Mouse (Mus musculus): ENCODE results near the gene 1700012A03Rik. TPM values are rescaled to one million over a fixed set of nuclear protein-coding genes. Genes with fewer than 3 reads are reported as not detected.

Gene 1700012A03Rik
- not detected in 2 replicates for total RNA-seq (2017)

DNA sequence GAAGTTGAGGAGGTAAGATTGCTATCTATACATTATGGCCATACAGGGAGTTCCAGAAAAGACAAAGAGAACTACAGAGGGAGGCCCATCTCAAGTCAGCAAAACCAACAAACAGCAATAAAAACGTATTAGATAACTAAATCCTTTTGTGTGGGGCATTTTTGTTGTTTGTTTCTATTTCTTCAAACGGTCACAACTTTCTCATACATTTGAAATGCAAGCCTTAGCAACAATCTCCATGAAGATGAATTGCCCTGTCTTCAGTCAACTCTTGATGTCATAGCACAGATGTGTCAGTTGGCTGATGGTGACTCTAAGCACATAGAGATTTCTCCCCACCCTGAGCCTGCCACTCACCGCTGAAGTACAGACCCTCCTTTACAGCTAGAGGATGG is at the start of gene 1700012A03Rik:
Gene 1700012A03Rik, plus strand, starts transcription at position 296 of the 395 bp plus-strand sequence.
- no peak for ATAC-seq (ENCODE audit: extremely low read depth, insufficient number of reproducible peaks, low FRiP score, poor library complexity, severe bottlenecking)

DNA sequence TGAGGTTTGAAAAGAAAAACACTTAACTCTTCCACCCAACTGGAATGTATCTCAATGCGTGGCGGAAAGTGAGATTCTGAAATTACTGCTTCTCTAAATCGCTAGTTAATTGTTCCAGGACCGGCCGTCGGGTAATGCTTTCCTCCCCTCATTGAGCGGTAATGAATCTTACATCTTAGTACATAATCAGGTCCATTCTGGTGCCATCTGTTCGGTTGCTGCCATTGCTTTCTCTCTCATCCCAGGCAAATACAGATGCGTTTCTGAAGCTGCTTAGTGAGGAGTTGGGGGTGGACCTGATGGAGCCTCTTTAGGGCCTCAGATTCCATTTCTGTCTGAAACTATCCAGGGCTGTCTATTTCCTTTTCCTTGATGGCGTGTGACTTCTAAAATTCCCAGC is 45.8 kb upstream of the 1700012A03Rik start:
- no peak for ATAC-seq (ENCODE audit: extremely low read depth, insufficient number of reproducible peaks, low FRiP score, poor library complexity, severe bottlenecking)

DNA sequence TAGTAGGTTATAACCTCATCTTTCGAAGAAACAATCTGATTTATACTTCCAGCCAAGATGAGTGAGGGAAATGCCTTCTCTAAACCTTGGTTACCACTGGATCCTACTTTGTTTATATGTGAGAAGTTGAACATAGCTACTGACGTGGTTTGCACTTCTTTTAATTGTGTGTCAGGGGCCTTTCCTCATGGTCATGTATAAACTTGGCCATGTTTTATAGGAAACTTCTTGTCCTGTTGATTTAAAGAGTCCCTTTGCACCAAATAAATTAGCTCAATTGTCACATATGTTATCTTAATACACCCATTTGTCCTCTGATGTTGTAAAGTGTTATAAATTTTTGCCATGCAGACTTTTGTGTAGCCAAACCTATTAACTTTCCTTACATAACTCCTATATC is 44.1 kb upstream of the 1700012A03Rik start:
- no peak for ATAC-seq (ENCODE audit: extremely low read depth, insufficient number of reproducible peaks, low FRiP score, poor library complexity, severe bottlenecking)

DNA sequence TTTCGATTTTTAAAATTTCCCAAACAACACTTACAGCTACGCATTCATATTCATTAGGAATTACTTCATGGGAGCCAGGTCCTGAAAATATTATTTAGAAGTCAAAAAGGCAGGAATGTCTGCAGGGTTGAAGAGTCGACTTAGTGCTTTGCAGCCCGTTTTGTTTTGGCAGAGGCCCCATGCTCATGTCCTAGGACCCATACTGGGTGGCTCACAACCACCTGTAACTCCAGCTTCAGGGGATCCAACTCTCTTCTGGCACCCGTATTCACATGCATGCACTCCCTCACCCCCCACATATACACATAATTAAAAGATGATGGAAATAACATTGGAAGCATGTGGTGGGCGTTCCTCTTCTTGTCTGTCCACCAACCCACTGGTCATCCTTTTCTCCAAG is 43.7 kb upstream of the 1700012A03Rik start:
- no peak for ATAC-seq (ENCODE audit: extremely low read depth, insufficient number of reproducible peaks, low FRiP score, poor library complexity, severe bottlenecking)

DNA sequence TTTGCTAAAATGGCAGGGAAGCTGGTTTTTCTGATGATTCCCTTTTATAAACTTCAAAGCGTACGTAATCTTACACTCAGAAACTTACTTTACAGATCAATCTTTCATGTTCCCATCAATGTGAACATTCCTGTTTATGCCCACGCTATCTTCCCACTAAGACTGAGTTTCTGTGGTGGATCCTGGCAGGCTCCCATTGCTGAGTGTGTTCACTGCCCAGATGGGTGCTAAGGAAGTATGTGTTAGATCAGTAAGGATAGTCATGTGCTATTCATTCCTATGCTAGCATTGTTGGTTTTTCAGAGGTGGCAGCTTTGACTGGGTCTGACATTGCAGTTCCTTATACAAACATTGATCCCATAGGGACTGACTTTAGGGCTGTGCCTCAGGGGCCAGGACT is 42.7 kb upstream of the 1700012A03Rik start:
- ATAC-seq (ENCODE audit: extremely low read depth, insufficient number of reproducible peaks, low FRiP score, poor library complexity, severe bottlenecking), result no peak

DNA sequence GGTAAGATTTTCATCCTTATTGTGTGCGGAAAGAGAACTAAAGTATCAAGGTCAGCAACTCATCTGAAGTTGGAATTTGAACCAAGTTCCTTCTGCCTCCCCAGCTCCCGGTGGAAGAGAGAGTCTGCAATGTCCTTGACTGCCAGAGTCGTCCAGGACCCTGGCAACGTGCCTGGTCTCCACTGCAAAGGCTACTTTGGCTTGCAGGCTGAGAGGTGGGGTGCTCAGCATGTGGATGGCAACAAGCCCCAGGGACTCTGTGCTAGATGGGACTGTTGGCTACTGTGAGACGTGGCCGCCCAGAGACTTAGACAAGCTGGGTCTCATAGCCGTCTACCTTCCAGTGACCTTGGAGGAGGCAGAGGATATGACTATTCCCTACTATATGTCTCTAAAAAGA is 33.2 kb upstream of the 1700012A03Rik start:
- ATAC-seq (ENCODE audit: extremely low read depth, insufficient number of reproducible peaks, low FRiP score, poor library complexity, severe bottlenecking), result no peak

DNA sequence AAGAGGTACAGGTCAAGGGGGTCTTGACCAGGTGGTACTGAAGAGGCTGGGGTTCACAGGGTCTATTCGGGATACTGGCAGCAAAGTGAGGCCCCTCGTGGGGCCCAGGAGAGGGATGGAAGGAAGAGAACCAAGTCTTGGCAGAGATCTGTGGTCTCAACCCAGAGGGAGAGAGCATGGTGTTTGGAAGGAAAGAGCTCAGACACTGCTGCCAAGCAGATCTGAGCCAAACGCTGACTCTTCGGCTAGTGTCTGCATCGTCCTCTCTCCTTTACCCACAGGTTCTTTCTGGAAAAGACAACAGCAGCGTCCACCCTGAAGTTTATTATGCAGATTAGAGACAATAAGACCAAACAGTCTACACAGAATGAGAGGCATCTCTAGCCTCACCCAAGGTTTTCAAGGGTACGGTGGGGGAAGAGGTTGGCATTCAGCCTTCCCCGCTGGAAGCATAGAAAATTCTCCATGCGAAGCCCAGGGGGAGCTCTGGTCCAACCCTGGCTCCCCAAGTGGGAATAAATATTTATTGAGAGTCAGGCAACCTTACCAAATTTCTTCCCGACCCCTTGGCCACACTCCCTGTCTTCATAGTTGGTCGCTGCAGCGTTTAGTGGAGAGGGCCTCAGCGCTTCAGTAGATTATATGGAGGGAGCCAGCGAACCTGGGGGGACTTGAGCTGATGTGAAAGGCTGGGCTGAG is 32.5 kb upstream of the 1700012A03Rik start:
- no peak for ATAC-seq (ENCODE audit: extremely low read depth, insufficient number of reproducible peaks, low FRiP score, poor library complexity, severe bottlenecking)

DNA sequence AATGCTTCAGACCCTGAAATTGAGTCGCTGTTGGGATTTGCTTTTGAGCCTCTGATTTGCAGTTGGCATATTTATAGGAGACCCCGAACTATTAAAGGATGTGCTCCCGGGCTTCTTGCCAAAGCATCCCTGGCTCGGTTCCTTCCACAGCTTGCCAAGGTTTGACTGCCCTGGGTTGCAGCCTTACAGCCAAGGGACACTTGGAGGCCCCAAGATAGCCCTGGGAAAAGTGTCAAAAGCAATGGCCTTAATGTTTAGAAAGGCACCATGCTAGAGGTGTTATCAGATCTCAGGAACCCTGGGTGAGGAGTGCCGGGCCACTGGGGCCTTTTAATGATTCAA is 32.0 kb upstream of the 1700012A03Rik start:
- no peak for ATAC-seq (ENCODE audit: extremely low read depth, insufficient number of reproducible peaks, low FRiP score, poor library complexity, severe bottlenecking)

DNA sequence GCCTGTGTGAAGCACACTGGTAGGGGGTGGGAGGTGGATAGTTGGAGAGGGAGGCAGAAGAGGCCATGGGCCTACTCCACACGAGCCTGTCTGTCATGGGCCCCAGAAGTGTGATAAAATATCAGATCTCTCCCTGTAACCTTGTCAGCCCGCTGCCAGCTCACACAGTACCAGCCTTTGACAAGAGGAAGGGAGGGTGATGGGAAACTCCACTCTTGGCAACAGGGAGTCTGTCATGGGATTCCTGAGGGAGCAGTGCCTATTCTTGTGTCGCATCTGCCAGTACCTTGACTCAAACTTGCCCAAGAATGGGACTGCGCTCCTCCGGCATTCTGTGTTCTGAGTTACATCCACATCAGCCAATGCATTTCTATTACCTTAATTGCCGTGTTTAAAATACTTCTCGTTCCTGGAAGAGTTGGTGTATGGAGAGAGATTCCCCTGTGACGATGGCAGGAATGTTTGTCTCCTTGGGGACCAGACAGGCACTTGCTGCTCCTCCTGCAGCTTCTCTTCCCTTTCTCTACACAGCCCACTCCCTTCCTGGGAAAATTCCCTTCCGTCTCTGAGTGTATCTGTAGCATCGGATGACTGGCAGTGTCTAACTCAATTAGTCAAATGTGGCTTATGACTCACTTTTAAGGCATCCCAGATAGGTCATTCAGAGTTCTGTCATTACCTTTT is 28.1 kb upstream of the 1700012A03Rik start:
- no peak for ATAC-seq (ENCODE audit: extremely low read depth, insufficient number of reproducible peaks, low FRiP score, poor library complexity, severe bottlenecking)

DNA sequence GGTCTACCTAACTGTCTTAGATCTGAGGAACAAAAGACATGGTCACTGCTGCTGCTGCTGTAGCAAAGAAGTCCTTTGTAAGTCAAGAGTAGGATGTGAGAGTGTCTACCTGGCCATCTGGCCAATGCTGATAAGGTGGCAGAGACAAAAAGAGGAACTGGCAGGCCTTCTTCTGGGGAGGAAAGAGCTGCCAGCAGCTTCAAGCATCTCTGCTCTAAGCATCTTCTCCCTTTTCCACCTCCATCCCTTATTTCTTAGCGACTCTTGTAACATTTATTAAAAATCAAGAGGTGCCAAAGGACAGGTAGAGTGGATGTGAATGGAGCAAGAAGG is 27.5 kb upstream of the 1700012A03Rik start:
- no peak for ATAC-seq (ENCODE audit: extremely low read depth, insufficient number of reproducible peaks, low FRiP score, poor library complexity, severe bottlenecking)

DNA sequence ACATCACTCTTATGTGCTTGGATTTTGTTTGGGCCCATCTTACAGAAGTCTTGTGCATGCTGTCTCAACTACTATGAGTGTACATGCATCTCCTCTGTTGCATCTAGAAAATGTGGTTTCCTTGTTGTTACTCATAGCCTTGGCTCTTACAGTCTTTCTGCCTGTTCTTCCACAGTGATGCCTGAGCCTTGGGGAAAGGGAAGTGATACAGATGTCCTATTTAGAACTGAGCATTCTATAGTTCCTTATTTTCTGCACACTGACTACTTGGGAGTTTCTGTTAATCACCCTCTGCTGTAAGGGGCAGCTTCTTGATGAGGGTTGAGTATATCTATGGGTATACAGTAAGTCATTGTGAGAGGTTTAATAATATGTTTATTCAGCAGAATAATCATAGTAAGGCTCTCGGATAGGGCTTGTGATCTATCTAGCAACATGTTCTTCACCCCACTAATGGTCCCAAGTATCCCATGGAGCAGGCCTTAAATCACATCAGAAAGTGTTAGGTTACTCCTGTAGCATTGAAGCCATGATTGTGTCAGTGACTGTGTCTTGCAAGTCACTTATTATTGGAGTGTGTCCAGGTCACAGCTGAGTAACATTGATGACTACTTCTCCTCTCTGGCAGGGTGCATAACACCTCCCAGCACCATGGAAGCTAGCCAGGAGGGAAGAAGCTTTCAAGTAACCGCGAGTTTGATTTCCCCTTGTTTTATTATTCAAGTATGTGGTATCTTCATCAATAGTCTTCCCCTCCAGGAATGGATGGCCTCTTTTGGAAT is 21.6 kb upstream of the 1700012A03Rik start:
- ATAC-seq (ENCODE audit: extremely low read depth, insufficient number of reproducible peaks, low FRiP score, poor library complexity, severe bottlenecking), result no peak

DNA sequence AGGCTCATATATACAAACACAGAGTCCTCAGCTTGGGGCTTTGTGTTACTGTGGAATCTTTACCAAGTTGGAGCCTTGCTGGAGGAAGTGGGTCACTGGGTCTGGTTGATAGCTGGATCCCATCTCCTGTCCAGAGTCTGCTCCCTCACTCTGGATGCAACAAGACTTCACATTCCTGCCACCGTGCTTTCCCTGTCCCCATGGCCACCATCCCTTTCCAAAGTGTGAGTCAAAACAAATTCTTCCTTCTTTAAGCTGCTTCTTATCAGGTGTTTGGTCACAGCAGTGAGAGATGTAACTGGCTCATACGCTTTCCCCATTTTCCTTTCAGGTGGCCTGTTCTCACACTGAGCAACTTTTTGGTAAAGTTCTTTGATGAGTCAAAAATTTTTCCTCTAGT is 15.8 kb upstream of the 1700012A03Rik start:
- no peak for ATAC-seq (ENCODE audit: extremely low read depth, insufficient number of reproducible peaks, low FRiP score, poor library complexity, severe bottlenecking)

DNA sequence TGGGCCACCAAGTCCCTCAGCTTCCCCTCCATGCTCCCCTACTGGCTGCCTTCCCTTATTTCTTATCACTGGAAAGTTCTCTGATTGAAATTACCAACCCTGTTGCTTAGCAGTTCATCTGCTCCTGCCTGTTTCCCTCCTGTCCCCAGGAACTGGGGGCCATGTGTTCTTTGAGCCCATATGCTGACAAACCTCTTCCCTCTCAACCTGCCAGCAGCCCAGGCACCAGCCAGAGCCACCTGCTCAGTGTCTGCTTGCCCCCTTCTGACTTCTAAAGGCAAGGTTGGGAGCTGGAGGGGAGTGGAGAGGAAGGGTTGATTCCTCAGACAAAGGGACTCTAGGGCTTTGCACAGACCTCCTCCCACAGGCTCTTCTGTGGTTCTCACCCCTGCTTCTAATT is 4.7 kb upstream of the 1700012A03Rik start:
- ATAC-seq (ENCODE audit: extremely low read depth, insufficient number of reproducible peaks, low FRiP score, poor library complexity, severe bottlenecking), result no peak

DNA sequence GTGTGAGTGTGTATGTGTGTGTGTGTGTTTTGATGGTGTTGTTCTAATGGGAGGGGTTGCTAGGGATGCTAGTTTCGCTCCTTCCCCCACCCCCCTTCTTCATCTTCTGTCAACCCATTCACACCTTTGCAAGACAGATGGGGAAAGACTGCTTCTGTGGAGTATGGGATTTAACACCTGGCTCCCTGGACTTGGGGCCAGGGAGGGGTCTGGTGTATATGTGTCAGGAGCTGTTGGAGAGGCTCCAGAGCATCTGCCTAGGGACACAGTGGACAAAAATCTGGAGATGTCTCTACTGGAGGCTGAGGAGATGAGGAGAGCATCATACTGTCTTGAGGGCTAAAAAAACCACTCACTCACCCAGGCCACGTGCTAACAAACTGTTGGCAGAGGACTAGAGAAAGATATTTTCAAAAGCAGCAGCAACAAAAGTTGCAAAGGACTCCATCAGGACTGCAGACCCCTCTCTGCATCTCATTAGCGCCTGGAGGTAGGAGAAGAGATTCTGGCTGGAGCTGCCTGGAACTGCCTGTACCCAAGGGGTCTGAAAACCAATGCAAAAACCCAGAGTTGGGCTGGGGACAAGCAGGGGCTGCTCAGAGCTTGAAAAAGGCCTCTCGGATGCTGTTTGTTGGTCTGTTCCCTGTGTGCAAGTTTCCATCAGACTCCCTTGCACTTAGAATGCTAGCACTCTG is 643 bp upstream of the 1700012A03Rik start:
- no peak for ATAC-seq (ENCODE audit: extremely low read depth, insufficient number of reproducible peaks, low FRiP score, poor library complexity, severe bottlenecking)

DNA sequence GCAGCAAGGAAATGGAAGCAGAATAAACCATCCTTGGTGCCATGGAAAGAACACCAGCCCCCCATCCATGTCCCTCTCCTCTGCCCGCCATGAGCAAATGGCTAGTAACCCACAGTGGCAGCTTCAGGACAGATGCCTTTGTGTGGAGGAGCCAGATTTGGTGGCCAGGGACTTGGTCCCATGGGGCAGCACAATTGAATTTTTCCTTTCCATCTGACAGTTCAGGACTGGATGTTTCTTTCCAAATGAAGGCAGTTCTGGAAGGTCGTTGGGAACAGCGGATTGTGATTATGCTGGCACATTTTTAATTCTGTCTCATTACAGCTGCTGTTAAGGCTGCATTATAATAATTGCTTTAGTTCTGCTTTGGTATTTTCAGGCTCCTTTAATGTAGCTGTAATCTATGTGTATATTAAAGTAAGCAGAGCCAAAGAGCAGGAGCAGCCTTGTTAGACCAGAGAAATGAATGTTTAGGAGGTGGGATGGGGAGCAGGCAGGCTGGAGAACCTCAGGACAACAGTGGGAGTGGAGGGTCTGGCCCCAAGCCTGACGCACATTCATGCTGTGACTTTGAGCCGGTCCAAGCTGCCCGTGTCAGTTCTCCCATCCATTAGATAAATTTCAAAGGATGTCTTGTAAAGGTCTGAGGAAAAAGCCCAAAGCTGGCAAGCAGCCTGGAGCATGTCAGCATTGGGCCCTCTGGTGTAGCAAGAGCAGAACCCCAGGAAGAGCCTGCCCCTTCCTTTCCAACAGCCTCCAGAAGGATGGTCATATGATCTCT is 2.3 kb downstream of the 1700012A03Rik start:
- no peak for ATAC-seq (ENCODE audit: extremely low read depth, insufficient number of reproducible peaks, low FRiP score, poor library complexity, severe bottlenecking)

DNA sequence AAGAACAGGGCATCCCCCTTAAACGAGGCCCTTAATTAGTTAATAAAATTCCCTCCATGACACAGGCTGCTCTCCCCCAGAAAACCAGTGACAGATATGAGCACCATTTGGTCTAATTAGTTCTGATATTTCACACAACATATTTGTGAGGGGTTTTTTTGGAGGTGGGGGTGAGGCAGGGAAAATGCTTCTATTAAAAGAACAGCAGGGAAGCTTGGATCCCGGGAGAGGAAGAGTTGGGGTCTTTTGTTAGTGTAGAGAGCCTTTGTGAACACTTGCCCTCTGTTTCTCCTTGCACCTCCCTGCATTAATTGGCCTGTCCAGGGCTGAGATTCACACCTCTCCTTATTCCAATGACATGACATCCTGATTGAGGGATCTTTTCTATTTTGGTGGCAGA is 6.5 kb downstream of the 1700012A03Rik start:
- no peak for ATAC-seq (ENCODE audit: extremely low read depth, insufficient number of reproducible peaks, low FRiP score, poor library complexity, severe bottlenecking)

DNA sequence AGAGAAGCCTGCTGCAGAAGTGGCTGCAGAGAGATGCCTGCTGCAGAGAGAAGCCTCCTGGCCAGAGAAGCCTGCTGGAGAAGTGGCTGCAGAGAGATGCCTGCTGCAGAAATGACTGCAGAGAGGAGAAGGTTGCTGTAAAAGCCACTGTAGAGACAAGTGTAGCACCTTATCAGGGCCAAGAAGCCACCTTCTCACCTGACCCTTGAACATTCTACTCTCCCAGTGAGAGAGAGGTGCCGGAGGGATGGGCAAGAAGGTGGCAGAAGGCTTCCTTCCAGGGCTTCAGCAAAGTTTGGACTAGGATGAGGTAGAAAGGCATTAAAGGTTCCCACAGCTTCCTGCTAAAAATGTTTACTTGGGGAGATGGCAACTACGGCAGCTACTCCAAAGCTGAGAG is 8.5 kb downstream of the 1700012A03Rik start:
- ATAC-seq (ENCODE audit: extremely low read depth, insufficient number of reproducible peaks, low FRiP score, poor library complexity, severe bottlenecking), result no peak

DNA sequence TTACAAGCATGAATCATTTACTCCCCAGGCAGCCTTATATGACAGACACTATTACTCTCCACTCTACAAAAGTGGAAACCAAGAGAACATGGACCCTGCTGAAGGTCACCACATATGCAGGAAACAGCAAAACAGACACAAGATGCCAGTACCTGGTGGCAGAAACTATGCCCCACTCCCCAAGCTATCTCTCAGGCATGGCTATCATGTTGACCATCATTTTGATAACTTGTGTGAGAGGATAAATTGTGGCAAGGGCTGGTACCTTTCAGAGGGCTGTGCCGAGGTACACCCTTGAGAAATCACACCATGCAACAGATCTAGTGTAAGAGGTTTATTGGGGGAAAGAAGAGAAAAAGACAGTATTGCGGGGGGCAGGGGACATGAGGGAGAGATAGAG is 10.6 kb downstream of the 1700012A03Rik start:
- ATAC-seq (ENCODE audit: extremely low read depth, insufficient number of reproducible peaks, low FRiP score, poor library complexity, severe bottlenecking), result no peak

DNA sequence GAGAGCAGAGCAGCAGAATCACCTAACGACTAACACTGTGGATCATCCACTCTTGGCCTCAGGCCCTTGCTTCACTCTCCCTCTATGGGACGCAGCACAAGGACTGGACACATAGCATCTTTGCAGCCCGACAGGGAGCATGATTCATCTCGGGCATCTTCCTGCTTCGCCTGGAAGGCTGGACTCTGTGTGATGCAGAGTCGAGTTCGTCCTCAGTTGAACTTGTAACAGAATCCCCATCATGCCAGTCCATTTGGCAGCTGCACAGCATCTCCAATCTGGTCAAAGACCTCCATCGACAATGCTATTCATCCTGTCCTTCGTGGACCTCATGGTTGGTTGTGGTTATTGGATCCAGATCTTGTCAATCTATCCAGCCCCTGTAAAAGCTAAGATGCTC is 11.2 kb downstream of the 1700012A03Rik start:
- no peak for ATAC-seq (ENCODE audit: extremely low read depth, insufficient number of reproducible peaks, low FRiP score, poor library complexity, severe bottlenecking)

Data from neutrophil, adult 5-6 weeks (primary cell).